ENCODE assay signal across 23 mouse cellular contexts in genomic region chr9:55395650-55396049, GRCm38 (mm10).
DNase-seq lines count a peak whose midpoint lies in the region; ATAC-seq lines count a peak whose summit lies in the region.
"Had no signal": no experiment of that assay in that cellular context is flagged by ENCODE, and none has a peak within 500 bp of the region (broad histone marks: within the 10 kb centered on the region; RNA-seq: fewer than 3 reads in every experiment).

No protein-coding gene starts in this region.

- intact Hi-C loops in left cerebral cortex, postnatal 25 days (cut with DNase I) = loop anchor here (10.0 kb wide), 1 partner anchor 251 kb away; the partner anchor contains the start of gene Ube2q2

- ATAC-seq in common myeloid progenitor, adult 5-6 weeks (replicated peaks; ENCODE audit: low read depth, poor library complexity, severe bottlenecking) = peak; percentile 88
- peak; percentile 62 for ATAC-seq in monocyte, adult 5-6 weeks (replicated peaks; ENCODE audit: insufficient number of reproducible peaks, low FRiP score, low TSS enrichment, poor library complexity, severe bottlenecking)
- ATAC-seq: forebrain, embryonic 14.5 days; inflammation-experienced regulatory T-cells, adult 6 months; Patski had no signal

- DNase-seq in spleen, postnatal 36 days (ENCODE audit: low spot score in 2 of 2) = peak; percentile 35 to 43
- no peak for DNase-seq in spleen, postnatal 4 days (ENCODE audit: low spot score in 2 of 2)
- DNase-seq in frontal cortex, postnatal 25 days (ENCODE audit: low spot score in 2 of 2) = no peak
- no peak for DNase-seq in cerebellum, adult 9-11 months
- DNase-seq in left cerebral cortex, postnatal 25 days (ENCODE audit: low spot score in 2 of 2) = no peak
- DNase-seq: adrenal gland, postnatal 25 days; cerebellum, adult 18-20 months; cerebellum, postnatal 36 days; embryo, embryonic 11 days; gastrocnemius, postnatal 25 days; heart, adult 18-20 months; heart, postnatal 36 days; kidney, adult 18-20 months; kidney, postnatal 25 days; retina, postnatal 1 day; right cerebral cortex, postnatal 14 days; thymus, adult 18-20 months; thymus, postnatal 25 days had no signal

Comparison
In these comparisons a context has a peak if more than half of its experiments do, and no peak if none do; other contexts are left out.
1. DNase-seq: peak in spleen, postnatal 36 days (2 of 2); none in spleen, postnatal 4 days (0 of 2), frontal cortex, postnatal 25 days (0 of 2), cerebellum, adult 9-11 months (single experiment) and left cerebral cortex, postnatal 25 days (0 of 2).